ENCODE assay signal across 7 mouse cellular contexts in genomic region chr11:50915671-50916320, GRCm38 (mm10). TPM values are rescaled to one million over a fixed set of nuclear protein-coding genes. Genes with fewer than 3 reads are reported as not detected.
A peak's percentile ranks its signal among the peaks of the same experiment; 100 is the strongest.
DNase-seq lines count a peak whose midpoint lies in the region; ATAC-seq and TF ChIP-seq lines count a peak whose summit lies in the region.

Zfp2 (minus strand) TSS chr11:50916165.

- H3K27me3 ChIP-seq in embryonic facial prominence, embryonic 11.5 days (ENCODE audit: control insufficient read depth, insufficient read depth, low read length), result no peaks in the 10 kb centered on the region
- no peaks in the 10 kb centered on the region for H3K27me3 ChIP-seq in limb, embryonic 12.5 days
- H3K27me3 ChIP-seq in midbrain, embryonic 14.5 days (ENCODE audit: control insufficient read depth, insufficient read depth, low read length), result no peaks in the 10 kb centered on the region
- no peaks in the 10 kb centered on the region for H3K27me3 ChIP-seq in spleen, adult 2 months (ENCODE audit: control insufficient read depth, insufficient read depth, low read length)

- H3K36me3 ChIP-seq in embryonic facial prominence, embryonic 11.5 days (replicated peaks; ENCODE audit: control insufficient read depth, insufficient read depth, low read depth, low read length), result peaks cover 7% of the 10 kb centered on the region
- peaks cover 33% of the 10 kb centered on the region for H3K36me3 ChIP-seq in limb, embryonic 12.5 days
- H3K36me3 ChIP-seq in midbrain, embryonic 14.5 days (ENCODE audit: control insufficient read depth, insufficient read depth, low read length), result peaks cover 16% of the 10 kb centered on the region
- no peaks in the 10 kb centered on the region for H3K36me3 ChIP-seq in spleen, adult 2 months (ENCODE audit: control insufficient read depth, insufficient read depth, low read length)

- peak within 1 kb of the TSS; percentile 79 for H3K4me3 ChIP-seq in embryonic facial prominence, embryonic 11.5 days (ENCODE audit: low read depth, low read length)
- H3K4me3 ChIP-seq in limb, embryonic 12.5 days (replicated peaks), result peak within 1 kb of the TSS; percentile 77
- H3K4me3 ChIP-seq in midbrain, embryonic 14.5 days (replicated peaks; ENCODE audit: low read depth, low read length), result peak within 1 kb of the TSS; percentile 77
- peak within 1 kb of the TSS; percentile 79 for H3K4me3 ChIP-seq in spleen, adult 2 months (ENCODE audit: extremely low read depth, insufficient read depth, insufficient read length)

- peak within 1 kb of the TSS; percentile 91 for H3K9ac ChIP-seq in embryonic facial prominence, embryonic 11.5 days (replicated peaks; ENCODE audit: low read length)
- H3K9ac ChIP-seq in limb, embryonic 12.5 days (replicated peaks), result peak within 1 kb of the TSS; percentile 90
- peak within 1 kb of the TSS; percentile 97 for H3K9ac ChIP-seq in midbrain, embryonic 14.5 days (replicated peaks; ENCODE audit: low read length)

- H3K4me2 ChIP-seq in embryonic facial prominence, embryonic 11.5 days (ENCODE audit: low read depth, low read length), result peak within 1 kb of the TSS; percentile 47
- H3K4me2 ChIP-seq in limb, embryonic 12.5 days, result peak within 1 kb of the TSS; percentile 51
- peak within 1 kb of the TSS; percentile 49 for H3K4me2 ChIP-seq in midbrain, embryonic 14.5 days (ENCODE audit: low read length)

- peak; percentile 95 for DNase-seq in adrenal gland, postnatal 36 days
- peak; percentile 95 for DNase-seq in embryonic facial prominence, embryonic 11.5 days (ENCODE audit: low spot score)
- DNase-seq in heart, adult 8-10 months (ENCODE audit: low spot score), result peak; percentile 88
- peak; percentile 91 to 93 for DNase-seq in kidney, adult 8-10 months
- DNase-seq in midbrain, embryonic 14.5 days, result peak; percentile 97
- peak; percentile 70 to 86 for DNase-seq in spleen, adult 2 months (ENCODE audit: low read depth in 1 of 2, low spot score in 2 of 2)

- WGBS in embryonic facial prominence, embryonic 11.5 days, result under 1% methylated on average over 42 of the region's 47 CpGs
- under 1% methylated on average over 47 of the region's 47 CpGs for WGBS in limb, embryonic 12.5 days
- under 1% methylated on average over 47 of the region's 47 CpGs for WGBS in midbrain, embryonic 14.5 days
- WGBS in spleen, adult 2 months, result under 1% methylated on average over 47 of the region's 47 CpGs

- H3K4me1 ChIP-seq in embryonic facial prominence, embryonic 11.5 days (ENCODE audit: control insufficient read depth, insufficient read depth, low read length), result no peaks in the 10 kb centered on the region
- H3K4me1 ChIP-seq in limb, embryonic 12.5 days (replicated peaks), result no peaks in the 10 kb centered on the region
- H3K4me1 ChIP-seq in midbrain, embryonic 14.5 days (ENCODE audit: control insufficient read depth, insufficient read depth, low read length), result peaks cover 4% of the 10 kb centered on the region; the same call in 1 of the 2 replicates
- H3K4me1 ChIP-seq in spleen, adult 2 months (ENCODE audit: control insufficient read depth, insufficient read depth, insufficient read length), result no peaks in the 10 kb centered on the region

- 0 out of 2 replicates have a peak within 1 kb of the TSS, but pooled peaks have one; percentile 47 for H3K27ac ChIP-seq in embryonic facial prominence, embryonic 11.5 days (replicated peaks; ENCODE audit: low read depth, low read length)
- H3K27ac ChIP-seq in limb, embryonic 12.5 days, result peak within 1 kb of the TSS; percentile 84
- H3K27ac ChIP-seq in midbrain, embryonic 14.5 days (replicated peaks; ENCODE audit: low read depth, low read length), result peak within 1 kb of the TSS; percentile 95
- no peak within 1 kb of the TSS for H3K27ac ChIP-seq in spleen, adult 2 months (ENCODE audit: insufficient read depth, low read length)

- TF ChIP-seq POLR2A in spleen, adult 2 months (IDR thresholded peaks at IDR 0.05; ENCODE audit: low read depth, low read length), result no peak

- no peaks in the 10 kb centered on the region for H3K9me3 ChIP-seq in embryonic facial prominence, embryonic 11.5 days (replicated peaks; ENCODE audit: control insufficient read depth, low read length)
- H3K9me3 ChIP-seq in limb, embryonic 12.5 days, result peaks cover 11% of the 10 kb centered on the region; the same call in 1 of the 2 replicates
- H3K9me3 ChIP-seq in midbrain, embryonic 14.5 days (ENCODE audit: control insufficient read depth, low read length), result peaks cover 24% of the 10 kb centered on the region

- peak; percentile 95 for ATAC-seq in embryonic facial prominence, embryonic 11.5 days (replicated peaks; ENCODE audit: insufficient number of reproducible peaks, low FRiP score, low TSS enrichment, low read depth)
- peak; percentile 95 for ATAC-seq in limb, embryonic 12.5 days (ENCODE audit: insufficient number of reproducible peaks, insufficient read depth, low FRiP score, low TSS enrichment, low read depth)
- ATAC-seq in midbrain, embryonic 14.5 days (ENCODE audit: low FRiP score, low TSS enrichment), result peak; percentile 97

- 0 out of 2 replicates have a peak, but pooled peaks have one; percentile 44 for TF ChIP-seq CTCF in spleen, adult 2 months (IDR thresholded peaks at IDR 0.05; ENCODE audit: extremely low read depth, insufficient read depth, insufficient read length, insufficient replicate concordance)

RNA-seq across cellular contexts. Expression of gene Zfp2, which starts in this region (rescaled TPM):
- total RNA-seq in adrenal gland, postnatal 36 days (2021), result 1 to 10 TPM; 5.6 to 9.3 TPM
- polyA plus RNA-seq in embryonic facial prominence, embryonic 11.5 days (2014; fragmentation: Nextera tagmentation; extraction: Ambion mirVana), result 24.5 and 27.1 TPM in 2 replicates
- total RNA-seq in heart, adult 8-10 months (2022), result 1 to 10 TPM; 3.0 to 4.2 (median 3.2) TPM
- polyA plus RNA-seq in limb, embryonic 12.5 days (2016; fragmentation: Nextera tagmentation; extraction: Ambion mirVana), result 16.0 and 16.5 TPM in 2 replicates
- polyA plus RNA-seq in midbrain, embryonic 14.5 days (2014; fragmentation: Nextera tagmentation; extraction: Ambion mirVana), result 59.6 and 59.9 TPM in 2 replicates
- 0.28 and 0.29 TPM in 2 replicates for polyA plus RNA-seq in spleen, adult 2 months (2012; rRNA removed)

Comparison
In these comparisons a context has a peak if more than half of its experiments do, and no peak if none do; other contexts are left out.
1. RNA of gene Zfp2 (polyA plus RNA-seq): 59.6 to 59.9 TPM in midbrain, embryonic 14.5 days, 24.5 to 27.1 TPM in embryonic facial prominence, embryonic 11.5 days and 16.0 to 16.5 TPM in limb, embryonic 12.5 days; 0.28 to 0.29 TPM in spleen, adult 2 months; every median in the first group is over 10 times any median in the second.
2. Peak in DNase-seq and H3K4me3 ChIP-seq in spleen, adult 2 months; RNA of the gene not detected or under 1 TPM.
3. Peak in every context shown above with its lines, with median percentiles within 50 percentile points of each other: DNase-seq, ATAC-seq, H3K4me2 ChIP-seq, H3K4me3 ChIP-seq and H3K9ac ChIP-seq.